Mouse (Mus musculus): ENCODE measurements around the gene Zp1.

DNA sequence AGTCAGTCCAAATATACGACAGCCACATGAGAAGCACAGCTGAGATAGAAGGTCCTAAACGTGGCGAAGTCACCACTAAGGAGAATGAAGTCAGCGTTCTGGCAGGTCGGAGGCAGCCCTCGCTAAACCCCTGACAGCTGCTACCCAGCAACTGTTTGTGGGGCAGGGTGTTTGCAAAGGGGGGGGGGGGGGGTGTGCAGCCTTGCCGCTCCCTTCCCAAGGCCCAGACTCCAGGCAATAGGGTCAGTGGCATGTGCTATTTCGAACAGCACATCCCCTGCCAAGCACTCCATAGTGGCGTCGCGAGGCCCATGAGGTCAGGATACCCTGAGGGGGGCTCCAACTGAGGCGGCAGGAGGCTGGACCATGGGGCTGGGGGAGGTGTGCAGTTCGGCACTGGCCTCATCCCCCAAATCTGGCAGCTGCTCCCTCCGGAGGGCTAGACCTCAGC, 39.4 kb downstream of the Zp1 start:
- no peak for TF ChIP-seq CTCF (conservative IDR thresholded peaks at IDR 0.05; ENCODE audit: low read length)
- TF ChIP-seq NANOG (IDR thresholded peaks at IDR 0.05; ENCODE audit: borderline replicate concordance, low read length), result no peak

Data from E14TG2a.4 (cell line).